Mouse (Mus musculus): ENCODE data around the gene Ptprf. TPM values are rescaled to one million over a fixed set of nuclear protein-coding genes. Genes with fewer than 3 reads are reported as not detected.
A peak's percentile ranks its signal among the peaks of the same experiment; 100 is the strongest.

Ptprf gene
- polyA plus RNA-seq, 1 experiment from 2014 or later, result 68.2 TPM

DNA sequence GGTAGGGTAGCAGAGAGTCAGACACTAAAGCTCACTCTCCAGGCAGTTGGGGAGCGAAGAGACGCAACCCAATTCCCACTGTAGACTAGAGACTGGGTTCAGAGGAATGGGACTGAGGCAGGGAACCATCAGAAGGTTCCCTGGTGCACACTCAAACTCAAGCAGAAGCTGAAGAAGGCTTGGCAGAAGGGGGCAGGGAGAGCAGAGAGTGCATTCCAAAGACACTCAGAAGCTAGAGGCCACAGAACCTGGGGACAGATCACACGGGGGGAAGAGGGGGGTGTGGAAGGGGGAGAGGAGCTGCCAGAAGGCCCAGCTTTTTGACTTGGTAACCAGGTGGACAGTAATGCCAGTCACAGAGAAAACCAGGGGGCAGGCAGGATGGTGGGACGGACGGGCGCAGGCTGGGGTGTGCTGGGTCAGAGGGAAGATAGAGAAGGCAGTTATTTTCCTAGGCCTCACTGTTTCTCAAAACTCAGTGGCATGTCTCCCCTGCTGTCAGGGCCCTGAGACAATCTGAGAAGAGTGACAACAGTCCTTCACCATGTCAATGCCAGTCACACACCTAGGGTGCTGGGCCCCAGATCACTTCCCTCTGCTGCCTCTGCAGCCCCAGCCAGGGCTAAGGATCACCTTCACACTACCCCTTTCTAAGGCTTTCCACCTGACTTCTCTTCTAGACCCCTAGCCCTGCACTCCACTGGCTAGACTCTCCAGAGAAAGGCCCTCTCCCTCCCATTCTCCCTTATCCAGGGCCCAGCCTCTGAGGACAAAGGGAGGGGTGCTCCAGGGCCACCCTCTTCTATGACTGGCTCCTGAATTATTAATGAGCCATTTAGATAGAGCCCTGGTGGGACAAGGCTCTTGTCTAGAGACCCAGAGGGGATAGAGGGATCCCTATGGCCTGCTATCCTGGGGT lies 15.3 kb downstream of the Ptprf start:
- Histone ChIP-seq H3K4me2 (replicated peaks) (peak overlapping the region; percentile 26; the same call in 1 of the 2 replicates), H3K27ac (peak overlapping the region; percentile 86), H3K4me3 (replicated peaks; ENCODE audit: low read length) (no peak overlapping the region), H3K9me3 (ENCODE audit: control insufficient read depth, low read length) (no peaks in the 10 kb centered on the region), H3K36me3 (replicated peaks; ENCODE audit: control insufficient read depth, insufficient read depth) (peaks cover 30% of the 10 kb centered on the region), H3K4me1 (replicated peaks; ENCODE audit: control insufficient read depth, insufficient read depth, low read length) (peaks cover 62% of the 10 kb centered on the region), H3K9ac (peak overlapping the region; percentile 3; the same call in 1 of the 2 replicates), H3K27me3 (ENCODE audit: control insufficient read depth, insufficient read depth, low read length) (no peaks in the 10 kb centered on the region)
- WGBS, result 57% methylated on average over 6 of the region's 6 CpGs
- ATAC-seq (ENCODE audit: low FRiP score) (peak; percentile 65), DNase-seq (ENCODE audit: low spot score) (no peak)

DNA sequence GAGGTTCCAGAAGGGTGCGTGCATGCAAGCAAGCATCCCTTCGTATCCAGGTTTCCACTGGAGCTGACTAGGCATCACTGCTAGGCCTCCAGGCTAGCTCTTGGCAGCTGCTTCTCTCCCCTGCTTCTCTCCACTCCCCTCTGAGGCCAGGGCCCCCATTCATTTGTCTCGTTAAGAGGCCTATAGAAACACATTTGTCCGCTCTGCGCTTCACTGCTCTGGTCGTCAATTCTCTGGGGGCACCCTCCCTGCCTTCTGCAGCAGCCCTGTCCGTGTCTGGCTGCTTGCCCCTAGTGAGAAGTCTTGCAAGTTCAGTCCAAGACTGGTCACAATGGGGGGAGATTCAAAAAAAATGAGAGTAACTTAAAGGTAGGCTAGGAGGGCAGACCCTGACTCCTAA lies 16.7 kb downstream of the Ptprf start:
- peaks cover 51% of the 10 kb centered on the region for H3K4me1 ChIP-seq (replicated peaks; ENCODE audit: control insufficient read depth, insufficient read depth, low read length)
- H3K27me3 ChIP-seq (ENCODE audit: control insufficient read depth, insufficient read depth, low read length), result no peaks in the 10 kb centered on the region
- peak overlapping the region; percentile 45; the same call in 1 of the 2 replicates for H3K27ac ChIP-seq
- H3K36me3 ChIP-seq (replicated peaks; ENCODE audit: control insufficient read depth, insufficient read depth), result peaks cover 36% of the 10 kb centered on the region
- H3K4me2 ChIP-seq (replicated peaks), result no peak overlapping the region
- no peak overlapping the region for H3K4me3 ChIP-seq (replicated peaks; ENCODE audit: low read length)
- ATAC-seq (ENCODE audit: low FRiP score) (0 out of 2 replicates have a peak, but pooled peaks have one; percentile 7), DNase-seq (ENCODE audit: low spot score) (no peak)
- no peaks in the 10 kb centered on the region for H3K9me3 ChIP-seq (ENCODE audit: control insufficient read depth, low read length)
- 16% methylated on average over 7 of the region's 7 CpGs for WGBS
- H3K9ac ChIP-seq, result no peak overlapping the region

DNA sequence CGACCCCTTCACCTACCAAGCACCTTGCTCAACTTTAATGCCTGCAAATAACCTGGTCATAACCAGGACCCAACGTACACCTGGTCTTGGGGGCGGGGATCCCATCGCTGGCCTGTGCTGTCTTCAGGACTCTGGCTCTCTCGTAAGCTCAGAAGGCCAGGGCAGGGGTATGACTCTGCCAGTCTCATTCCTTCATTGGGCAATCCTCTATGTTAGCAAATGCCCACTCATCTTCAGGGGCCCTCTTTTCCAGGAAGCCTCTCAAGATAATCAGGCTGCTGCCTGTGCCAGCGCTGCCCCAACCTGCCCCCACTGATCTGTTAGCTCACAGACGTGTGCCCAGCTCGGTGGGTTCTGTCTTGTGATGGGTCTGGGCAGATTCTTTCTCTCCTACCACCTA lies 17.2 kb downstream of the Ptprf start:
- peaks cover 41% of the 10 kb centered on the region for H3K36me3 ChIP-seq (replicated peaks; ENCODE audit: control insufficient read depth, insufficient read depth)
- H3K4me2 ChIP-seq (replicated peaks), result no peak overlapping the region
- ATAC-seq (ENCODE audit: low FRiP score), result no peak
- H3K27me3 ChIP-seq (ENCODE audit: control insufficient read depth, insufficient read depth, low read length), result no peaks in the 10 kb centered on the region
- no peak for DNase-seq (ENCODE audit: low spot score)
- peaks cover 47% of the 10 kb centered on the region for H3K4me1 ChIP-seq (replicated peaks; ENCODE audit: control insufficient read depth, insufficient read depth, low read length)
- no peak overlapping the region for H3K9ac ChIP-seq
- H3K9me3 ChIP-seq (ENCODE audit: control insufficient read depth, low read length), result no peaks in the 10 kb centered on the region
- no peak overlapping the region for H3K4me3 ChIP-seq (replicated peaks; ENCODE audit: low read length)
- 72% methylated on average over 8 of the region's 8 CpGs for WGBS
- peak overlapping the region; percentile 45; the same call in 1 of the 2 replicates for H3K27ac ChIP-seq

DNA sequence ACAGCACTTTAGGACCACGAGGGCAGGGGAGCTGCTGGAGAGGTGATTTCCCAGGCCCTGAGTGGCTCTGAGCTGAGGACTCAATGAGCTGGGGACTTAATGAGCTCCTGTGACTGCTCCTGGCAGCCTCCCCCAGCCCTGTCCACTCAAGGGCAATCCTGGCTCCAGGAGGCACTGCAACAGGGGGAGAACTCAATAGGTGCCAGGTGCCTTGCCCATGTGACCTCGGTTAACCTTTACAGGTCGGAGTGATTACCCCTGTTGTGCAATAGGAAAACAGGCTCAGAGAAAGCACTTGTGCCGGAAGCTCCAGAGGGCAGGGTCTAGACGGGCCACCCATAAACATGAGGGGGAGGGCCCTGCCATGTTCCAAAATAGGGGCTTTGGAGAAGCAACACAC lies 17.7 kb downstream of the Ptprf start:
- peaks cover 46% of the 10 kb centered on the region for H3K36me3 ChIP-seq (replicated peaks; ENCODE audit: control insufficient read depth, insufficient read depth)
- no peak overlapping the region for H3K9ac ChIP-seq
- H3K4me3 ChIP-seq (replicated peaks; ENCODE audit: low read length), result no peak overlapping the region
- no peak overlapping the region for H3K4me2 ChIP-seq (replicated peaks)
- no peaks in the 10 kb centered on the region for H3K27me3 ChIP-seq (ENCODE audit: control insufficient read depth, insufficient read depth, low read length)
- ATAC-seq (ENCODE audit: low FRiP score) (no peak), DNase-seq (ENCODE audit: low spot score) (no peak)
- no peaks in the 10 kb centered on the region for H3K9me3 ChIP-seq (ENCODE audit: control insufficient read depth, low read length)
- peaks cover 47% of the 10 kb centered on the region for H3K4me1 ChIP-seq (replicated peaks; ENCODE audit: control insufficient read depth, insufficient read depth, low read length)
- 63% methylated on average over 5 of the region's 5 CpGs for WGBS
- no peak overlapping the region for H3K27ac ChIP-seq

DNA sequence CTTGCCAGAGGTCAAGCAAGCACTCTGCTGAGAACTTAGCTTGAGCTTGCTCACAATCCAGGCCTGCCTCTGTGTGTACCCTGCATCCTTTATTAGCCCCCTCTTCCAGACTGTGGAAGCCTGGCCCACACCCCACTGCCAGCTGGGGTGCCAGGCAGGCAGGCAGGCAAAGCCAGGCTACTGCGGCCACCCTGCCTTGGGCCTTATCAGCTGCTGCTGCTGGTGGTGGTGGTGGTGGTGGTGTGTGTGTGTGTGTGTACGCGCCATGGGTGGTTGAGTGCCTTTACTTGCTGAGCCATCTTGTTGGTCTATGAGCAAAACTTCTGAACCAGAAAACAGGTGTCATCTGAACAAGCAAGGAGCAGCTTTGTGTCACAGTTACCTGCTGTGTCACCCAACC lies 18.3 kb downstream of the Ptprf start:
- Histone ChIP-seq H3K4me2 (replicated peaks) (no peak overlapping the region), H3K9me3 (ENCODE audit: control insufficient read depth, low read length) (no peaks in the 10 kb centered on the region), H3K27me3 (ENCODE audit: control insufficient read depth, insufficient read depth, low read length) (no peaks in the 10 kb centered on the region), H3K27ac (no peak overlapping the region), H3K4me3 (replicated peaks; ENCODE audit: low read length) (no peak overlapping the region), H3K36me3 (replicated peaks; ENCODE audit: control insufficient read depth, insufficient read depth) (peaks cover 51% of the 10 kb centered on the region), H3K4me1 (replicated peaks; ENCODE audit: control insufficient read depth, insufficient read depth, low read length) (peaks cover 41% of the 10 kb centered on the region), H3K9ac (no peak overlapping the region)
- no peak for ATAC-seq (ENCODE audit: low FRiP score)
- WGBS, result 93% methylated on average over 3 of the region's 3 CpGs
- DNase-seq (ENCODE audit: low spot score), result no peak

DNA sequence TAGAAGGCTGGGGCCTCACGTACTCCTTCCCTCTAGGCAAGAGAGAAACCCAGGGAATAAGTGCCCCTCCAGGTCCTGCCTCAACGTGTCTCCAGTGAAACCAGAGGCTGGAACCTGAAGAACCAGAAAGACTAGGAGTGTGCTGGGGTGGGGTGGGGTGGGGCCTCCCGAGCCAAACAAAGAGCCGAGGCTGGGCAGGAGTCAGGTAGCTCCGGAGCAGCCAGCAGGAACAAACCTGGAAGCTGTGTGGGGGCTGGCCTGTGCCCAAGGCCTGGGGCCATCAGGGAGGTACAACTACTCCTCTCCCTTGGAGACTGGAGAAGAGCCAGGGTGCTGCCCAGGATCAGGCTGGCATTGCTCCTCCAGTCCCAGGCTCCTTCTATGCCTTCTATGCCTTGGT lies 18.9 kb downstream of the Ptprf start:
- Histone ChIP-seq H3K27me3 (ENCODE audit: control insufficient read depth, insufficient read depth, low read length) (no peaks in the 10 kb centered on the region), H3K4me3 (replicated peaks; ENCODE audit: low read length) (no peak overlapping the region), H3K9ac (no peak overlapping the region), H3K9me3 (ENCODE audit: control insufficient read depth, low read length) (no peaks in the 10 kb centered on the region), H3K4me2 (replicated peaks) (no peak overlapping the region), H3K27ac (no peak overlapping the region), H3K36me3 (replicated peaks; ENCODE audit: control insufficient read depth, insufficient read depth) (peaks cover 57% of the 10 kb centered on the region), H3K4me1 (replicated peaks; ENCODE audit: control insufficient read depth, insufficient read depth, low read length) (peaks cover 35% of the 10 kb centered on the region)
- ATAC-seq (ENCODE audit: low FRiP score), result no peak
- no peak for DNase-seq (ENCODE audit: low spot score)
- 62% methylated on average over 5 of the region's 5 CpGs for WGBS

DNA sequence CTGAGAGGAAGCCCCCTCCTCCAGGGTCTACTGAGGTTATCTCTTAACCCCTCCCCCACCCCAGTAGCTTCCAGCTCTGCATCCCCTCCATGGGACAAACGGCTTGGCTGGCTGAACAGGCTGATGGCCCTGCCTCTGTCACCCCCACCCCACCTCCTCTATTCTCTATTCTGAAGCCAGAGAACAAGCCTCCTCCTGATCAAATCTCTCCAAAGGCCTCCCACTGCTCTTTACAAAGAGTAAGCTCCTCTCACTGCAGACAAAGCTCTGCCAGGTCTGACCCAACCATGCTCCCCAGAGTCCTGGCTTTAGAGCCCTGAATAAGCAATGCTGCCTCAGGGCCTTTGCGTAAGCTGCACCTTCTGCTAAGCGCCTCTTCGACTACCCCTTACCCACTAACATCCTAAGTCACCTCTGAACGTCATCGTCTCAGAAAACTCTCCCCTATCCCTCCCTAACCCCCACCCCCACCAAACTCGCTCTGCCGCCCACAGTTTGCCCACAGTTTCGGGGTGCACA lies 19.6 kb downstream of the Ptprf start:
- Histone ChIP-seq H3K27me3 (ENCODE audit: control insufficient read depth, insufficient read depth, low read length) (no peaks in the 10 kb centered on the region), H3K4me3 (replicated peaks; ENCODE audit: low read length) (no peak overlapping the region), H3K36me3 (replicated peaks; ENCODE audit: control insufficient read depth, insufficient read depth) (peaks cover 57% of the 10 kb centered on the region), H3K9me3 (ENCODE audit: control insufficient read depth, low read length) (no peaks in the 10 kb centered on the region), H3K9ac (no peak overlapping the region), H3K4me2 (replicated peaks) (no peak overlapping the region), H3K4me1 (replicated peaks; ENCODE audit: control insufficient read depth, insufficient read depth, low read length) (peaks cover 28% of the 10 kb centered on the region), H3K27ac (no peak overlapping the region)
- 69% methylated on average over 9 of the region's 9 CpGs for WGBS
- DNase-seq (ENCODE audit: low spot score) (no peak), ATAC-seq (ENCODE audit: low FRiP score) (no peak)

DNA sequence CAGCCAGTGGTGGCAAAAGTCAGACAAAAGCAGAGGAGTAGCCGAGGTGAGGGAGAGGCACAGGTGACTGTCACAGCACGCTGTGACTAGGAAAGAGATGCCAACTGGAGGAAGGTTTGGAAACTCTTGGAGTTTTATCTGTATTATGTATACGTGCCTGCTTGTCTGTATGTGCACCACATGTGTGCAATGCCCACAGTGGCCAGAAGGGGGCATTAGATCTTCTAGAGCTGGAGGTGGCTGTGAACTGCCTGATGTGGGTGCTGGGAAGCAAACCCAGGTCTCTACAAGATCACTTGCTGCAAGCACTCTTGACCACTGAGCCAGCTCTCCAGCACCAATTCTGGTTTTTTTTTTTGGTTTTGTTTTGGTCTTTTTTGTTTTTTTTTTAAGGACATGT lies 20.5 kb downstream of the Ptprf start:
- WGBS, result 97% methylated on average over 3 of the region's 3 CpGs
- DNase-seq (ENCODE audit: low spot score) (no peak), ATAC-seq (ENCODE audit: low FRiP score) (no peak)
- no peak overlapping the region for H3K9ac ChIP-seq
- no peak overlapping the region for H3K4me3 ChIP-seq (replicated peaks; ENCODE audit: low read length)
- peaks cover 53% of the 10 kb centered on the region for H3K36me3 ChIP-seq (replicated peaks; ENCODE audit: control insufficient read depth, insufficient read depth)
- H3K4me2 ChIP-seq (replicated peaks), result no peak overlapping the region
- H3K4me1 ChIP-seq (replicated peaks; ENCODE audit: control insufficient read depth, insufficient read depth, low read length), result peaks cover 26% of the 10 kb centered on the region
- no peaks in the 10 kb centered on the region for H3K27me3 ChIP-seq (ENCODE audit: control insufficient read depth, insufficient read depth, low read length)
- no peaks in the 10 kb centered on the region for H3K9me3 ChIP-seq (ENCODE audit: control insufficient read depth, low read length)
- H3K27ac ChIP-seq, result no peak overlapping the region

DNA sequence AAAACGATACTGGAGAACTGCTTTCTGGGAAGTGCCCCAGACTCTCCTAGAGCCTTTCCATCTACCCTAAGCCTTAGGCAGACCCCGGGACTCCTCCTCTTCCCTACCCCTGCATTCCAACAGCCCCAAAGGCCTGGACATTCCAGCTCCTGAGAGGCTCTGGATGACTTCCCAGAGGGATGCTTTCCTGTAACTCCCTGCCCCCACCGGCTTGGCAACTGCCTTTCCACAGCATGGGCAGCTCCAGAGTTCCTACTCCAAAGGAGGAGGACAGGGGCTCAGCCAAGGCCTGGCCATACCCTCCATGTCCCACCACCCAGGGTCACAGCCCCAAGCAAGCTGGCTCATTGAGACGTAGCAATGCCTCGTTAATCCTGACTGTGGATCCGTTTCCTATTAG lies 21.2 kb downstream of the Ptprf start:
- peaks cover 46% of the 10 kb centered on the region for H3K36me3 ChIP-seq (replicated peaks; ENCODE audit: control insufficient read depth, insufficient read depth)
- DNase-seq (ENCODE audit: low spot score) (no peak), ATAC-seq (ENCODE audit: low FRiP score) (peak; percentile 18; the same call in 1 of the 2 replicates)
- no peaks in the 10 kb centered on the region for H3K27me3 ChIP-seq (ENCODE audit: control insufficient read depth, insufficient read depth, low read length)
- H3K27ac ChIP-seq, result no peak overlapping the region
- 49% methylated on average over 6 of the region's 6 CpGs for WGBS
- no peak overlapping the region for H3K4me2 ChIP-seq (replicated peaks)
- no peak overlapping the region for H3K4me3 ChIP-seq (replicated peaks; ENCODE audit: low read length)
- peaks cover 26% of the 10 kb centered on the region for H3K4me1 ChIP-seq (replicated peaks; ENCODE audit: control insufficient read depth, insufficient read depth, low read length)
- H3K9ac ChIP-seq, result no peak overlapping the region
- H3K9me3 ChIP-seq (ENCODE audit: control insufficient read depth, low read length), result no peaks in the 10 kb centered on the region

All from hindbrain, embryonic 14.5 days (tissue).